Comparison of ENCODE assay signal across 1 mouse cellular context in the genomic region with DNA sequence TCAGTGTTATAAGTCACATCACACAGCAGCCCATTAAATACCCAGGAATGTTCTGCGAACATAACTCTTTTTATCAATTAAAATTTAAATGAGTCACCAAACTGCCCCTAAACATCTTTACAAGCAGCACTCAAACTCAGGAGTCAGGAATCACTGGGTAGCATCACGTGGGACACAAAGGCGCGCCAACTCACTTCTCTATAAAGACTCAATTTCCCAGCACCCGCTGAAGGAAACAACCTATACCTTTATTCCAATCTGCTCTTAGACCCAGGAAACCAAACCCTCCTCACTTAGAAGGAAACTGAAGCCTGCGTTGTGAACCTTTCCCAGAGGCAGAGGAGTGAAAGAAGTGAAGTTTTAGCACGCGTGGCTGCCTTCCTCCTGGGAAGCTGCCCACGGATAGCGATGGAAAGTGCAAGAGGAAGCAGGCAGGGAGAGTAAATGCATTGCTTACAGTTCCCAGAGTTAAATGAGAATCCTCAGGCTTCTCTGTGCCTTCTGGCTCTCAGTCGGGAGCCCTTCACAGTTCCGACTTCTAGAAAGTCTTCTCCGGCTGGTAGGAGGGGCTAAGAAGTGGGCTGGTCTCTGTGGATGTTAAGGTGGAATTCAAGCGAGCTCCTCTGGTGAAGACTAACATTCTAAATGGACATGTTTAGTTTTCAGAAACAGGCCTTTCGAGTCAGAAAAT.
TF ChIP-seq lines count a peak whose summit lies in the region.

A gene (minus strand): TSS at position 557 of the 691 bp plus-strand sequence.

TF ChIP-seq in MEL, 35 proteins besides CTCF, POLR2A, EP300 and RAD21 (continued from another document):
- TF ChIP-seq POLR2AphosphoS2 (IDR thresholded peaks at IDR 0.05; ENCODE audit: low read length) = 0 out of 2 replicates have a peak, but pooled peaks have one; percentile 25
- TF ChIP-seq TCF12 (IDR thresholded peaks at IDR 0.05; ENCODE audit: low read depth, low read length) = no peak
- no peak; the same call in none of the 2 replicates for TF ChIP-seq SIN3A (IDR thresholded peaks at IDR 0.05; ENCODE audit: low read length)
TF ChIP-seq in MEL: peak in this region for 13.
